Mouse (Mus musculus) midbrain, embryonic 16.5 days (tissue): ENCODE results near the gene Gp2. TPM values are rescaled to one million over a fixed set of nuclear protein-coding genes. Genes with fewer than 3 reads are reported as not detected.

Source experiments
- ATAC-seq: fragments of 200-750 bp; cut with Nextera tagmentation; 2 replicates; pipeline ENCODE4 v1.8.0; 2017; ENCODE audit warnings: moderate TSS enrichment
- H3K27ac ChIP-seq: fragments of 300-500 bp; sonication (generic); 2 replicates; pipeline ENCODE4 v1.5.1; 2014; ENCODE audit warnings: mild to moderate bottlenecking, low read length, mixed read lengths
- H3K27me3 ChIP-seq: fragments of 300-500 bp; sonication (generic); 2 replicates; pipeline ENCODE4 v1.6.1; 2014; ENCODE audit warnings: low read depth, low read length, mixed read lengths; ENCODE audit not compliant: control insufficient read depth, insufficient read depth
- H3K36me3 ChIP-seq: fragments of 300-500 bp; sonication (generic); 2 replicates; pipeline ENCODE4 v1.6.1; 2014; ENCODE audit warnings: mild to moderate bottlenecking, low read length, moderate library complexity, mixed read lengths; ENCODE audit not compliant: control insufficient read depth, insufficient read depth
- H3K4me1 ChIP-seq: fragments of 300-500 bp; sonication (generic); 2 replicates; pipeline ENCODE4 v1.6.1; 2014; ENCODE audit warnings: mild to moderate bottlenecking, low read length, mixed read lengths; ENCODE audit not compliant: control insufficient read depth, insufficient read depth
- H3K4me2 ChIP-seq: fragments of 300-500 bp; sonication (generic); 2 replicates; pipeline ENCODE4 v1.6.1; 2014; ENCODE audit warnings: mild to moderate bottlenecking, low read length, mixed read lengths
- H3K4me3 ChIP-seq: fragments of 300-500 bp; sonication (generic); 2 replicates; pipeline ENCODE4 v1.5.1; 2014; ENCODE audit warnings: low read depth, mild to moderate bottlenecking, low read length, moderate library complexity, mixed read lengths
- H3K9ac ChIP-seq: fragments of 300-500 bp; sonication (generic); 2 replicates; pipeline ENCODE4 v1.6.1; 2014; ENCODE audit warnings: low read depth, low read length, mixed read lengths
- H3K9me3 ChIP-seq: fragments of 300-500 bp; sonication (generic); replicated peaks from 2 replicates; pipeline ENCODE4 v1.6.1; 2014; ENCODE audit warnings: mild to moderate bottlenecking, low read length, mixed read lengths; ENCODE audit not compliant: control insufficient read depth, poor library complexity, severe bottlenecking
- WGBS: fragments of 180-500 bp; shearing (Covaris S2); extraction: QIAGEN DNeasy Blood & Tissue Kit; methylation state at CpG from one replicate; pipeline ENCODE4 v1.1.7; 2014; 5-methylcytosine and 5-hydroxymethylcytosine counted together
- polyA plus RNA-seq: library from polyadenylated mRNA; unstranded; fragments of >200 nt; fragmentation: Nextera tagmentation; extraction: Ambion mirVana; gene quantifications from 2 replicates; pipeline ENCODE4 v1.2.1, GENCODE M21; 2015

Gp2 gene
- polyA plus RNA-seq, result not detected in 2 replicates

DNA sequence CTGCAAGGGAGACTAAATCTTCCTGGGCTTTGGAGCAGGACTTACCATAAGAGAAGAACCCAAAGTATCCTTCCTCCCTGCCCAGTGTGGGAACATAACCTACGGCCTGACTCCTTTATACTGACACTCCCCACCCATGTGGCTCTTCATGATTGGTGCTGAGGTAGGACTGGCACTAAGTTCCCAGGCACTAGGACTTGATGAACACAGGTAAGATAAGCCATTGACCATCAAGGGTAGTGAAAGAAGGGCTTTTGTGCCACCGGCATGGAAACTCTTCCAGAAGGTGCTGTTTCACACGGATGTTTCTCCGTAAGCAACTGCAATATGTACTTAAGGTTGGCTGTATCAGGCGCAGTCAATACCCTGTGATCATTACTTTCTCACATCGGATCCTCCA lies at the start of gene Gp2:
Gp2 (minus strand) TSS at position 101 of the 400 bp plus-strand sequence.
- Histone ChIP-seq H3K27me3 (no peaks in the 10 kb centered on the region), H3K27ac (no peak within 1 kb of the TSS)

DNA sequence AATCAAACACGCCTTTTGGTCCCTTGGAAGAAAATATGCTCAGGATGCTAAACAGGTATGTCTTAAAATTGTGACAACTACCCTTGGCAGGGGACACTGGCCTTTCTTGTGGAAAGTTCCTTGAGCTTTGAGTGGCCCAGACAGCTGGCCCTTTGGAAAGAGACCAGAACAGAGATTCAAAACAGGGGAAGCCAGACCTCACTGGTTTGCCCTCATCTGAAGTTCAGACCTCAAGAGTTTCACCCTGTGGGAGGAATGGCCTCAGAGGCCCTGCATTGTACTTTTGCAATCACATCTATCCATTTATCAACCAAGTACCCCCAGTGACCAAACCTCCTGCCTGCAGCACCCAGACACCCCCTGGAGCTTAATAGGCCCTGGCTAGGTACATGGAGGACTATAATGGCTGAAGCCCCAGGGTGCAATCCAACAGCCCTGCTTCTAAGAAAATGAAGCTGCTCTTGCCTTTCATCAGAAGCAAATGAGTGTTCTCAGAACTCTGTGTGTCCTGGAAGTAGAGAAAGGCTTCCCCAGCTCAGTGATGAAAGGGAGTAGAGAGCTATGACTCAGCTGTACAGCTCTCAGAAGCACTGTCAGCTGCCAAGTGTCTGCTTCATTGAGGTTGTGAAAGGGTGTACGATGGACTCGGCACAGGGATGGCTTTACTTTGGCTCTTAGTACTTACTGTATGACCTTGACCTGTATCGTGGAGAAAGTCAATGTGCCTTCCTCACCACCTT lies 31.1 kb upstream of the Gp2 start:
- H3K27me3 ChIP-seq, result no peaks in the 10 kb centered on the region
- no peak overlapping the region for H3K9ac ChIP-seq
- no peaks in the 10 kb centered on the region for H3K36me3 ChIP-seq
- no peak overlapping the region for H3K27ac ChIP-seq
- no peak overlapping the region for H3K4me3 ChIP-seq
- H3K4me1 ChIP-seq, result no peaks in the 10 kb centered on the region
- H3K9me3 ChIP-seq, result no peaks in the 10 kb centered on the region
- H3K4me2 ChIP-seq, result no peak overlapping the region
- 82% methylated on average over 4 of the region's 4 CpGs for whole genome bisulfite sequencing
- ATAC-seq, result no peak

More for the DNA sequence above, at the start of gene Gp2:
- H3K4me1 ChIP-seq, result no peaks in the 10 kb centered on the region
- WGBS, result 93% methylated on average over 6 of the region's 6 CpGs
- H3K4me2 ChIP-seq, result no peak within 1 kb of the TSS
- ATAC-seq, result no peak
- no peaks in the 10 kb centered on the region for H3K36me3 ChIP-seq
- H3K9me3 ChIP-seq, result no peaks in the 10 kb centered on the region
- H3K4me3 ChIP-seq, result no peak within 1 kb of the TSS
- H3K9ac ChIP-seq, result no peak within 1 kb of the TSS

DNA sequence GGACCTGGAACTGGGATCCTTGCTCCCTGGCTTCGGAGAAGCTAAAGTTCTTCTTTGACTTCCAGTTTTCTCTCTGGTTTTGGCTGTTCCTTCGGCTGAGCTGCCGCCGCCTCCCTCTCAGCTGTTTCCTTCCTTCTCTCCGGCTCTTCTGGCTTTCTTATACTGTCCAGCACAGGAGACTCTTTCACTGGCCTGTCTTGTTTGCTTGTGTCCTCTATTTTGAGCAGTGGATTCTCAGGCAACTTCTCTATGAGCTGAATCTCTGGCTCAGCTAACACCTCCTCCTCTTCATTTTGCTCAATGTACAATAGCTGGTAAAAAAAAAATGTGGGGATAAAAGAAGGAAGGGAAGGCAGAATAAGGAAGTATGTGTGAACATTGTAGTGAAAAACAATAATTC lies 27.6 kb upstream of the Gp2 start:
- H3K4me3 ChIP-seq, result no peak overlapping the region
- no peak for ATAC-seq
- no peaks in the 10 kb centered on the region for H3K4me1 ChIP-seq
- H3K9ac ChIP-seq, result no peak overlapping the region
- no peaks in the 10 kb centered on the region for H3K27me3 ChIP-seq
- H3K9me3 ChIP-seq, result no peaks in the 10 kb centered on the region
- H3K27ac ChIP-seq, result no peak overlapping the region
- no peaks in the 10 kb centered on the region for H3K36me3 ChIP-seq
- 86% methylated on average over 5 of the region's 5 CpGs for WGBS
- H3K4me2 ChIP-seq, result no peak overlapping the region

DNA sequence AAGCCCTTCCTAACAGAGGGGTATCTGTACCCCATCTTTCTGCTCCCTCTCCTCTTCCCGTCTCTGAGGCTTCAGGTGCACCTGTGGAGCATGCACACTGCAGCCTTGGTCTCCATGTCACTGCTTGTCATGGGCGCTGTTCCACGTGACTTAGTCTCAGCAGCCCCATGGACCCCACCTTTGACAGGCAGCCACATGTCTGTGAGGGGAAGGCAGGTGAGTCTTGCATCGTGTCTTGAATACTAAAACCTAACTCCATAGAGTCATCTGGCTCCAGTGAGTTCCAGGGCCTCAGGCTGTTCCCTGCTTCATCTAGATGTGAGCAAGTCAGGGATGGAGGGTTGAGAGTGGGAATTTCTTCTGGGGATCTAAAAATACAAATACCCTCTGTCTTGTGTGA lies 25.1 kb upstream of the Gp2 start:
- 86% methylated on average over 4 of the region's 4 CpGs for WGBS
- Histone ChIP-seq H3K9ac (no peak overlapping the region), H3K27me3 (no peaks in the 10 kb centered on the region), H3K4me3 (no peak overlapping the region), H3K4me2 (no peak overlapping the region), H3K9me3 (no peaks in the 10 kb centered on the region), H3K4me1 (no peaks in the 10 kb centered on the region), H3K36me3 (no peaks in the 10 kb centered on the region), H3K27ac (no peak overlapping the region)
- ATAC-seq, result no peak

DNA sequence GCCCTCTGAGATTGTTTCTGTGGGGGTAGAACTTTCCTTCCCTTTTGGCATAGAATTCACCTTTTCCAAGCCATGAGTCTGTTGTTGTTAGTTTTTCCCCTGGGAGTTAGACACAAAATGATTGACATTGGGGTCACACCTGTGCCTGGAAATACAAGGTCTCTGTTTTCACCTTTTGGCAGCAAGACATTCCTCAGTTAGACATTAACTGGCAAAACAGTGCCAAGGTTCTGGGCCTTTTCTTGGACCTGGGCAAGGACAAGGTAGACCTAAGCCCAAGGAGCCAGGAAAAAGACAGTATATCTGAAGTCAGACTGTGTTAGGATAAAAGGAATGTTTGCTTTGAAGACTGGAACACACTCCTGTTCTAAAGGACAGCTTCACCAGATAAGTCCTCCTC lies 20.2 kb upstream of the Gp2 start, which contains the start of gene Umod:
Umod (minus strand) TSS at position 27 of the 400 bp plus-strand sequence.
- H3K9ac ChIP-seq, result no peak within 1 kb of the TSS
- no peaks in the 10 kb centered on the region for H3K4me1 ChIP-seq
- H3K9me3 ChIP-seq, result no peaks in the 10 kb centered on the region
- H3K27me3 ChIP-seq, result no peaks in the 10 kb centered on the region
- H3K4me2 ChIP-seq, result no peak within 1 kb of the TSS
- no peak for ATAC-seq
- H3K27ac ChIP-seq, result no peak within 1 kb of the TSS
- no peaks in the 10 kb centered on the region for H3K36me3 ChIP-seq
- no peak within 1 kb of the TSS for H3K4me3 ChIP-seq

DNA sequence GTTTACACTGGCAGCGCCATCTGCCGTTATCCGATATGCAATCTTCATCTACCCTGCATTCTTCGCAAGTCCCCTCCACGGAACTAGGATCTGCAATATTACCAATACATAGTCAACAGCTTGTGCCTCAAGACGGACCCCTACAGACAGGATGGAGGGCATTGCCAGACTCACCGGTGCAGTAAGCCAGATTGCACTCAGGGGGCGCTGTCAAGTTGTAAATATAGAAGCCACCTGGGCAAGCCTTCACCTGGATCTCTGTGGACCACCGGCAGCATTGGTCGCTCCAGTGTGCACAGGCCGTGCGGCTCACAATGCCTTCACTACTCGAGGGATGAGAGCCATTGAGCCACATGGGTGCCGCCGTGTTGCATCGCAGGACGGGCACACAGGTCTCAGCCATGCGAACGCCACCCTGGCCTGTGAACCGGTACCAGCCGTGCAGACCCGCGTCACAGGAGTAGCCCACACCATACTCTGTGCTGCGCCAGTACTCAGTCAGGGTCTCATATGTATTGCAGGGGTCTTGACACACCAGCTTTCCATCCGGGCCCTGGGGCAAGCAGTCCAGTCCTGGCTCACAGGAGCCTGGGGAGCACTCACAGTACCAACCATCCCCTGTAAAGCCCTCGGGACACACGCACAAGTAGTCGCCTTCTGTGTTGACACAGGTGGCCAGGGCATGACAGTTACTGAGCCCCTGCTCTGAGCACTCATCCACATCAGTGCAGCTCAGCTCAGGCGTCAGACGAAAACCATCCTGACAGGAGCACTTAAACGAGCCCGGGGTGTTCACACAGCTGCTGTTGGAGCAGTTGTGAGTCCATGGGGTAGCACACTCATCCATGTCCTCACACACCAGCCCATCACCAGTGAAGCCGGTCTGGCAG lies 17.7 kb upstream of the Gp2 start:
- WGBS, result 82% methylated on average over 33 of the region's 33 CpGs

DNA sequence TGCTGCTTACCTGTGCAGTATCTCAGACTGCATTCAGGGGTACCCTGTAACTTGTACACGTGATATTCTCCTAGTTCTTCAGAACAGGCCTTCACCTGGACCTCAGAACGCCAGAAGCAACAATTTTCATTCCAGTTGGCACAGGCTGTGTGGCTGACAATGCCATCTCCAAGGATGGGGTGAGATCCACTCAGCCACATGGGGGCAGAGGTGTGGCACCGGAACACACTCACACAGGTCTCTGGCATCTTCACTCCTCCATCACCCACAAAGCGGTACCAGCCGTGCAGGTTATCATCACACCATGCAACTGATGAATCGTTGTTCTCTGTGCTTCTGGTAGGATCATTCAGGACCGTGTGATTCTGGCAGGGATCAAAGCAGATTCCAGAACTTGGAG lies 4.9 kb downstream of the Gp2 start:
- 91% methylated on average over 7 of the region's 7 CpGs for WGBS
- Histone ChIP-seq H3K9me3 (no peaks in the 10 kb centered on the region), H3K4me1 (no peaks in the 10 kb centered on the region), H3K27ac (no peak overlapping the region), H3K36me3 (no peaks in the 10 kb centered on the region), H3K9ac (no peak overlapping the region), H3K4me2 (no peak overlapping the region), H3K27me3 (no peaks in the 10 kb centered on the region), H3K4me3 (no peak overlapping the region)
- ATAC-seq, result no peak

More for the DNA sequence above, 17.7 kb upstream of the Gp2 start:
- Histone ChIP-seq H3K4me2 (no peak overlapping the region), H3K9me3 (no peaks in the 10 kb centered on the region), H3K4me3 (no peak overlapping the region), H3K9ac (no peak overlapping the region), H3K36me3 (no peaks in the 10 kb centered on the region), H3K27me3 (no peaks in the 10 kb centered on the region), H3K27ac (no peak overlapping the region), H3K4me1 (no peaks in the 10 kb centered on the region)
- no peak for ATAC-seq

DNA sequence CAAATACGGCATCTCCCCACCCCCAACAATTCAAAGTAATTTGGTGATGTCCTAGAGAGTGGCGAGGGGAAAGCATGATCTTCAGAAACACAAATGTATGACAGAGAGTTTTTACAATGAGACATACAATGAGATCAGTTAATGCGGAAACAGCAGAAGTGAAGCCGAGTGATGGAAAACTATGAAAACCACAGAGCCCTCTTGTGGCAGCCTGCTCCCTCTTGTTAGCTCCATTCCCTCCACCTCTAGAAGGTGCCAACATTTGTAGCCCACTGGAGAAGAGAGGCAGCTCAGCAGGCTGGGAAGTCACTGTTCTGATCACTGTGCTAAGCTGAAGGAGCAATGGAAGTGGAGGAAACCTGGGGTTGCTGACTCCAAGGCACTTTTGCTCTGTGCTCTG lies 15.2 kb downstream of the Gp2 start:
- 58% methylated on average over 4 of the region's 4 CpGs for WGBS
- no peak for ATAC-seq
- H3K4me1 ChIP-seq, result no peaks in the 10 kb centered on the region
- H3K27me3 ChIP-seq, result no peaks in the 10 kb centered on the region
- H3K4me3 ChIP-seq, result no peak overlapping the region
- no peaks in the 10 kb centered on the region for H3K9me3 ChIP-seq
- no peak overlapping the region for H3K9ac ChIP-seq
- H3K36me3 ChIP-seq, result no peaks in the 10 kb centered on the region
- H3K27ac ChIP-seq, result no peak overlapping the region
- no peak overlapping the region for H3K4me2 ChIP-seq

DNA sequence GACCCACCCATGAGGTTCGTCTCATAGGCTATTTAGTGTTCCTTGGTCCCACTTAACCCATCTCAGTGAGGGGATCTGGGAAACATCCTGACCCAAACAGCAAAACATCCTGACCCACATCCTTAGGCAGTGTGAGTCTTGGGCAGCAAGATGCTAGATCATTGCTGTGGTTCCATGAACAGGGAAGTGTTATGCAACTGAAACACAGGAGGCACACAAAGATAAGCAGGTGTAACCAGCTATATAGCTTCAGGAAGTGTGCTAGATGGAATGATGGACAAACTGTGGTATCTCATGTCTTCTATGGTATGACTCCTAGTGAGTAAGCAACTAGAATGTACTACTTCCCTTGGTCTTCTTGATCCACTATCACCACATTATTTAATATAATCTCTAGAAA lies 17.1 kb downstream of the Gp2 start:
- H3K27ac ChIP-seq, result no peak overlapping the region
- no peak overlapping the region for H3K4me2 ChIP-seq
- H3K9me3 ChIP-seq, result no peaks in the 10 kb centered on the region
- no peak for ATAC-seq
- 79% methylated on average over 1 of the region's 1 CpGs for WGBS
- H3K4me3 ChIP-seq, result no peak overlapping the region
- H3K4me1 ChIP-seq, result no peaks in the 10 kb centered on the region
- H3K27me3 ChIP-seq, result no peaks in the 10 kb centered on the region
- H3K9ac ChIP-seq, result no peak overlapping the region
- H3K36me3 ChIP-seq, result no peaks in the 10 kb centered on the region
